Mouse (Mus musculus) neural tube, embryonic 10.5 days (tissue): ENCODE data around the gene Zfp553.
A peak's percentile ranks its signal among the peaks of the same experiment; 100 is the strongest.

Experiments
- DNase-seq: peaks from one replicate; pipeline ENCODE4 v3.0.0-alpha.2; 2017; ENCODE audit warnings: low spot score; ENCODE audit errors: extremely low spot score

Zfp553 gene

DNA sequence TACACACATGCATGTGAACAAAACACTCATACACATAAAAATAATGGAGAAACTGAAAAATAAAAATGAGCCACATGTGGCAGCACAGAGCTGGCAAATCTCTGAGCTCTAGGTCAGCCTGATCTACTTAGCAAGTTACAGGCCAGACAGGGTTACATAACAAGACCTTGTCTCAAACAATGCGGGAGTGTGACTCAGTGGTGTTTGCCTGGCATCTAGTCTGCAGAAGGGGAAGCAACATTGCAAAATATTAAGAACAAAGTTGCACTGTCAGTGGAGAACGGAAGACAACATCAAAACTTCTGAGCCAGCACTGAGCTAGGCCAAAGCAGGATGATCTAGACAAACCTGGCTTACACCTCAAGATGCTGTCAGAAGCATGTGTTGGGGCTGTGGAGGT, 37.4 kb downstream of the Zfp553 start:
- DNase-seq, result no peak

DNA sequence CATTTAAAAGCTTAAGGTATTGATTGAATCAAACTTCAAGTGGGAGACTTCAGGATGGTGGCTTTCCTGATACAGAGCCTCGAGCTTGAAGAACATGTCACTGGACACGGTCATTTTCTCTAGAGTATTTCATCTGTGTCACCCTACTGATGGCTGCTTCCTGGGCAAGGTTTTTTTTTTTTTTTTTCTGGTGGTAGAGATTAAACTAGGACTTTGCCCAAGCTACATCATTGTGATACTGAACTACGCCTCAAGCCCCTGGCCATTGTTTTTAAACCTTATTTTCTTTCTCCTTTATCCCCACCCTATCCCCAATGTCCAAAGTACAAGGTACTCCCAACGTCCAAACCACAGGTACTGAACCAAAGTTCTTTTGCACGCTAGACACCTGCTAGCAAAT, 37.8 kb downstream of the Zfp553 start:
- no peak for DNase-seq

DNA sequence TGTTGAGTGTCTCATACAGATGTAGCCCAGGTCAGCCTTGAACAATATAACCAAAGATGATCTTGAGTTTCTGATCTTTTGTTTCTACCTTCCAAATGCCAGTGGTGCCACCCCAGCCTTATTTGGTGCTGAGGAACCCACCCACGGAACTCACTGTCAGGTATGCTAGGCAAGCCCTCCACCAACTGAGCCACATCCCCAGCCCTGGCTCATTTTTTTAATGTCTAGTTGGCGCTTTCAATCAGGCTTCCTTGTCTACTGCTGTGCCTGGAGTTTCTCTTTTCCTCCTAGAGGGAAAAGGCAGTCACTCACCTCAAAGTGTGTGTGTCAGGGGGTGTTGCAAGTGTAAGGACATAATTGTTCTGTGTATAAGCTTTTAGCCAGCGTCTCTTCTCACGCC, 38.2 kb downstream of the Zfp553 start:
- DNase-seq, result no peak

DNA sequence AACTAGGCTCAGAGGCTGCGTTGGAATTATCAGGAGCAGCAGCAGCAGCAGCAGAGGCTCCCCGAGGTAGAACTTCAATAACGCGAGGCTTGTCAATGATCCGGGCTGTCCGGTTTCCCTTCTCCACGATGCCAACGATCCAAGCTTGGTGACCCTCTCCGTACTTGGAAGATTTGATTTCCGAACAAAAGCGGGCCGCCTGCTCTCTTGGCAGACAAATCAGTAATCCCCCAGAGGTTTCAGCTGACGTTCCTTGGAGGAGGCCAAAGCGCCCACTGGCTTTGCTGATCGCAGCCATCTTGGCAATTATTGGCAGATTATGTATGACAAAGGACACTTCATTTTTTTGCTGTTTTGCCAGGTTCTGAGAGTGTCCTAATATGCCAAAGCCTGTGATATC, 39.7 kb downstream of the Zfp553 start:
- no peak for DNase-seq

DNA sequence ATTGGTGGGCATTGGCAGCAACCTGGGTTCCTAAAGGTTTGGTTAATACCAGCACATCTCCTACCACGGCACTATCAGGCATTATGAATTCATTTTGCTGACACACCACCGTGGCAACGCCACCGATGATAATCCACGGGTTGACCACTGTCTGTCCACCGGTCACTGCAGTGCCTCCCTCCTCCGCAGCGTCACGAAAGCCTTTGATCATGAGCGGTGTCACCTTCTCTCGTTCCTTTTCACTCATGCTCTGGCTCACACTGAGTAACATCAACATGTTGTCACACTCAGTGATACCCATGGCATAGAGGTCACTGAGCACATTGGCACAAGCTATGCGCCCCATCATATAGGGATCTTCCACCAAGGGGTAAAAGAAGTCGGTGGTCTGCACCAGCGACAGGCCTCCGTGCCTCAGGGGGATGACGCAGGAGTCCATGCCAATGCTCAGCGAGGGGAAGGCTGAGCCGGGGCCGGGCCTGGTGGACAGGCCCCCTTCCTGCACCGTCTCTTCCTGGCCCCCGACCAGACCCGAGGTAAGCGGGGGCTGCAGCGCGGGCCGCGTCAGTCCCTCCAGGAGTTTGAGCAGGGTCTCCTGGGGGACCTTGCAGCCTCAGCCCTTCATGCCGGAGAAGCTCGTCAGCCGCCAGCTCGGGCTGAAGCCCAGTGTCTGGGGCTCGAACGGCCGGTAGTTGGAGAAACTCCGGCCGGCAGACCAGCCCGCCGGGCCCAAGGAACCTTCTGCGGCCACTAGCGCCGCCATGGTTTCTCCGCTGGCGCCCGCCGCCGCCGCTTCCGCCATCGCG, 40.5 kb downstream of the Zfp553 start:
- DNase-seq, result no peak

DNA sequence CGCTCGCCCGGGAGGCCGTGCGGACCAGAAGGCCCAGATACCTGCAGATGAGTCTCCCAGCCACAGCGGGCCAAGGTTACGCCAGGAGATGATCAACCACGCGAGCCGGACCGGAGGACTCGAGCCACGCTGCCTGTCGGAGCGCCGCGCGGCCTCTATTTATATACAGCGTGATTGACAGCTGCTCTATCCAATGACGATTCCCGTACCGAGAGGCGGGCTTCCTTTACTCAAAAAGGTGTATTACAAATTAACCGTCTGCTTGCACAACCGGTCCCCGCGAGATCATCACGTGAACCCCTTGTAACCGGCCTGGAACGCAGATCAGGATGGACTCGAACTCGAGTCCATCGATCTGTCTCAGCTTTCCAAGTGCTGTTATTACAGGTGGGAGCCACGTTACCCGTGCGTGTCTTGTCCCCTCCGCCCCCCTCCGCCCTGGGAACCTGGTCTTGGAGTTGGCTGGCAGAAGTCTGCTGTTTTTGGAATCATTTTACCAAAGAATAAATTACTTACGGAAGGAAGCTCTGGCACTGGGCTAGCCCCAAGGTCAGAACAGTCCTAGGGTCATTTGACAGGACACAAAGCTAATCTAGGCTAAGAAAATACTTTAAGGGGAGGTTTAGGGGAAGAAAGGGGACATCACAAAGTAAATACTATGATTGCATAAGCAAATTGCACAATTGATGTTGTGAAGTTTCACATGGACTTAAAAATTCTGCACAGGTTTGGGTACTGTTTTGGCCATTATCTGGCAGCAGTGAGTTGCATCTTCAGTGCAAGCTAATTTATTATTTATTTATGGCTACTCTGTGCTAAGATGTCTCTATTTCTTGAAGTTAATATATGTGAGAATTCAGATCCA, 41.3 kb downstream of the Zfp553 start, which contains the start of gene Sephs2:
TSS of gene Sephs2 (minus strand) at position 131 of the 865 bp plus-strand sequence.
- peak; percentile 93 for DNase-seq

DNA sequence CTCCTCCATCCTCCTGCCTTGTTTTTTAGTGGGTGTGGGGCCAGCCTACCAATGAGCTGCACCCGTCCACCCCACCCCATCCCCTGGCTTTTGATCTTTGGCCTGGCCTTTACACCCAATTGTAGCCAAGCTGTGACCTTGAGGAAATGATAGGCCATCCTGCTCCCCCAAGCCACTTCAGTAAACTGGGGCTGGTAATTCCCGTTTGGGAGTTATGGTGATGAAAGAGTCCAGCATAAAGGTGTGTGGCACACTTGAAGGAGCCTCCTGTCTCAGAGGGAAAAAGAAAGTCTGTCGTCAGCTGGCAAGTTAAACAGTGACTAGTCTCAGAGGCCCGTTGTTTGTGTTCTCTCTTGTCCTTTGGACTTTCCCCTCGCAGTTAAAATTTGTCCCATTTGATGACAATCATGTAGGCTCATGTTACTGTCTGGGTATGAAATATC, 43.7 kb downstream of the Zfp553 start:
- DNase-seq, result no peak

DNA sequence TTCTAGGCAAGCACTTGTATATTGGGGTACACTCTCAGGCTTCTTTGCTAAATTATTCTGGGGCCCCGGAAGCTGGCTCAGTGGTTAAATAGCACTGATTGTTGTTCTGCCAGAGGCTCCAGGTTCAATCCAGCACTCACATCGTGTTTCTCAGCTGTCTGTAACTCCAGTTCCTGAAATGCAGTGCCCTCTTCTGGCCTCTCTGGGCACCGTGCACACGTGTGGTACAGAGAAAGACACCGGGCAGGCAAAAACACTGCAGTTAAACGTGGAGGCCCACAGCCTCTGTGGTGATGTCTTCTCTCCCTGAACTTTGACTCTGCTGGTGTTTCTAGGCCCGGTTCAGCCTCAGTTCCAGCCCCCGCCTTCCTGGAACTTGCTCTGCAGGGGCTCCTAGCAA, 45.5 kb downstream of the Zfp553 start:
- peak; percentile 23 for DNase-seq

DNA sequence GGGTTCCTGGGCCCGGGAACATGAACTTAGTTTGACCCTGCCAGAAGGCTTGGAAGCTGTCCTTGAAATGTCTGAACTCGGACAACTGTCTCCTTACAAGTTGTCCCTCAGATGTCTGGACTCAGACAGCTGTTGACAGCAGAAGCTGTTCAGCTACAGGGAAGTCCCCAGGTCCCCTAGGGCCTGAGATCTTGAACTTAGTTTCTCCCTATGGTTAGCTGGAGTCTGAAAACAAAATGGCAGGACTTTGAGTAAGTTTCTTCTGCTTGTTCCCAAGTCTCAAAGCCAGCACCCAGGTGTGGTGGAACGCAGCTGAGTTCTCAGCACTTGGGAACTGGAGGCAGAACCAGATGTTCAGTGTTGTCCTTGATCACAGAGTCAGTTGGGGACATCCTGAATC, 47.2 kb downstream of the Zfp553 start:
- no peak for DNase-seq

DNA sequence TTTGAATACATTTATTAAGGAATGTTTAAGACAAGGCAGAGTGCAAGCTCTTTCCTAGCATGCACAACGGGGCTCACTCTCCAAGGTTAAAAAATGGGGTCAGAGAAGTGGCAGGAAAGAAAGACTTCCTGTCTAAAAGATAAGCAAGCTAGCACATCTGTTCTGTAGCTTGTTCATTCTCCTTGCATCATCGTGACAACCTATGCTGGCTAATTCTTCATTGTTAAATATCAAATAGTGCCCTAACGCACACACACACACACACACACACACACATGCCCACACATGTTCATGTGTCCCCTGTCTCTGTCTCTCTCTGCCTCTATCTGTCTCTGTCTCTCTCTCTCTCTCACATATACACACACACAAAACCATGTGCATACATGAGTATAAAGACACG, 48.3 kb downstream of the Zfp553 start:
- no peak for DNase-seq

DNA sequence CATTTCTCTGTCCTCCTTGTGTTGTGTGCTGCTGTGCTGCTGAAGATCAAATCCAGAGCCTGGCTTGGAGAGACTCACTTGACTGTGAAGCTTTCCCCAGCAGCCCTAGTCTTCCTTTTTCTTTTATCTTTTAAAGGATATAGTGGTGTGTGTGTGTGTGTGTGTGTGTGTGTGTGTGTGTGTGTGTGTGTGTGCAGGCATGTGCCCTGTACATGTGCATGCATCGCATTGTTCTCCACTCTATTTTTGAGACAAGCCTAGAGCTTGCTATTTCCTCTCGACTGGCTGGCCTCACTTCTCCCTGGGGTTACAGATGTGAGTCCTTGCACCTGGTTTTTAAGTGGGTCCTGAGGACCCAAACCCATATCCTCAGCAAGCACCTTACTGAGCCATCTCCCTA, 49.3 kb downstream of the Zfp553 start:
- no peak for DNase-seq

DNA sequence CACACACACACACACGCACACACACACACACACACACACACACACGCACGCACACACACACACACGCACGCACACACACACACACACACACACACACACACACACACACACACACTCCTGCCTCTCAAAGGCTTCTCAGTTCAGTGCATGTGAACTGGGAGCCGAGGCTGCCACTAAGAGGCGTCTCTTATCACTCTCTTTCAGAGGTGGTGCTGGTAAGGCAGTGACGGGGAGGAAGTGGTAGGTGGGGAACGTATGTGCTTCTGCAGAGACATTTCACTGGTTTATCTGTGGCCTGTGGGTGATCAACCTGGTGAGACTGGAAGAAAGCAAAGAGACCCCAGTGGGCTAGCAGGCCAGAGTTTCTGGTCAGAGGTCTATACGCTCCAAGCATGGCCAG, 52.3 kb downstream of the Zfp553 start:
- no peak for DNase-seq
